Mouse (Mus musculus): Measurements from ENCODE around the gene Bbip1. TPM values are rescaled to one million over a fixed set of nuclear protein-coding genes. Genes with fewer than 3 reads are reported as not detected.

Gene Bbip1
- total RNA-seq, 2 experiments from 2014 or later, result 29.9 to 108 TPM

GRCm38 (mm10) chr19:53894538-53895121 is 49.8 kb downstream of the Bbip1 start:
- ATAC-seq (replicated peaks; ENCODE audit: low FRiP score, low TSS enrichment, poor library complexity, severe bottlenecking), result peak; percentile 44

GRCm38 (mm10) chr19:53893711-53894171 is 50.7 kb downstream of the Bbip1 start:
- ATAC-seq (replicated peaks; ENCODE audit: low FRiP score, low TSS enrichment, poor library complexity, severe bottlenecking), result no peak

- ATAC-seq (replicated peaks; ENCODE audit: low FRiP score, low TSS enrichment, poor library complexity, severe bottlenecking), result peak; percentile 30
These were observed 51.5 kb downstream of the Bbip1 start for GRCm38 (mm10) chr19:53892838-53893359.

- ATAC-seq (replicated peaks; ENCODE audit: low FRiP score, low TSS enrichment, poor library complexity, severe bottlenecking), result no peak
These were observed 52.4 kb downstream of the Bbip1 start, which contains the start of gene Pdcd4 for GRCm38 (mm10) chr19:53892061-53892460. TSS of gene Pdcd4 (plus strand) at chr19:53892231.

GRCm38 (mm10) chr19:53891569-53891968 is 52.9 kb downstream of the Bbip1 start:
- no peak for ATAC-seq (replicated peaks; ENCODE audit: low FRiP score, low TSS enrichment, poor library complexity, severe bottlenecking)

GRCm38 (mm10) chr19:53890781-53891251 is 53.6 kb downstream of the Bbip1 start:
- ATAC-seq (replicated peaks; ENCODE audit: low FRiP score, low TSS enrichment, poor library complexity, severe bottlenecking), result peak; percentile 1; the same call in 1 of the 2 replicates

GRCm38 (mm10) chr19:53890274-53890673 is 54.2 kb downstream of the Bbip1 start:
- no peak for ATAC-seq (replicated peaks; ENCODE audit: low FRiP score, low TSS enrichment, poor library complexity, severe bottlenecking)

- ATAC-seq (replicated peaks; ENCODE audit: low FRiP score, low TSS enrichment, poor library complexity, severe bottlenecking), result no peak
These were observed 54.9 kb downstream of the Bbip1 start for GRCm38 (mm10) chr19:53889555-53889954.

GRCm38 (mm10) chr19:53888331-53888730 is 56.1 kb downstream of the Bbip1 start:
- ATAC-seq (replicated peaks; ENCODE audit: low FRiP score, low TSS enrichment, poor library complexity, severe bottlenecking), result no peak

- ATAC-seq (replicated peaks; ENCODE audit: low FRiP score, low TSS enrichment, poor library complexity, severe bottlenecking), result peak; percentile 60
These were observed 56.6 kb downstream of the Bbip1 start for GRCm38 (mm10) chr19:53887822-53888221.

- peak; percentile 69 for ATAC-seq (replicated peaks; ENCODE audit: low FRiP score, low TSS enrichment, poor library complexity, severe bottlenecking)
These were observed 57.7 kb downstream of the Bbip1 start for GRCm38 (mm10) chr19:53886576-53887370.

- ATAC-seq (replicated peaks; ENCODE audit: low FRiP score, low TSS enrichment, poor library complexity, severe bottlenecking), result no peak
These were observed 59.0 kb downstream of the Bbip1 start for GRCm38 (mm10) chr19:53885450-53885849.

GRCm38 (mm10) chr19:53881786-53882185 is 62.6 kb downstream of the Bbip1 start:
- no peak for ATAC-seq (replicated peaks; ENCODE audit: low FRiP score, low TSS enrichment, poor library complexity, severe bottlenecking)

GRCm38 (mm10) chr19:53880460-53880859 is 64.0 kb downstream of the Bbip1 start:
- ATAC-seq (replicated peaks; ENCODE audit: low FRiP score, low TSS enrichment, poor library complexity, severe bottlenecking), result peak; percentile 87

Other genes with a start within 250 kb of the Bbip1 start
- gene Pdcd4, start 52.4 kb downstream of the Bbip1 start, total RNA-seq (2014; fragmentation: Nextera tagmentation), result 137 and 154 TPM in 2 replicates
- 288 and 291 TPM in 2 replicates for gene Pdcd4, start 52.4 kb downstream of the Bbip1 start, total RNA-seq (2017)
- gene Shoc2, start 321 bp downstream of the Bbip1 start, total RNA-seq (2014; fragmentation: Nextera tagmentation), result 36.7 and 42.0 TPM in 2 replicates
- gene Shoc2, start 321 bp downstream of the Bbip1 start, total RNA-seq (2017), result 62.5 and 66.8 TPM in 2 replicates
- gene Adra2a, start 99.5 kb upstream of the Bbip1 start, total RNA-seq (2014; fragmentation: Nextera tagmentation), result not detected in 2 replicates
- 0.27 and 0.42 TPM in 2 replicates for gene Adra2a, start 99.5 kb upstream of the Bbip1 start, total RNA-seq (2017)